Mouse (Mus musculus): Measurements from ENCODE around the gene Apoc1. TPM values are rescaled to one million over a fixed set of nuclear protein-coding genes. Genes with fewer than 3 reads are reported as not detected.

The Apoc1 gene
- 173 and 199 TPM in 2 replicates for polyA plus RNA-seq (2014; fragmentation: Nextera tagmentation; extraction: Ambion mirVana)

- Histone ChIP-seq H3K4me3 (ENCODE audit: low read depth, low read length) (peak within 1 kb of the TSS; percentile 16), H3K36me3 (ENCODE audit: control insufficient read depth, insufficient read depth, low read length) (peaks cover 10% of the 10 kb centered on the region)
- ATAC-seq (replicated peaks; ENCODE audit: low FRiP score), result no peak; the same call in 1 of the 2 replicates
These were observed at the start of gene Apoc1 for GRCm38 (mm10) chr7:19691873-19692865. Gene Apoc1 (minus strand): TSS chr7:19692660.

GRCm38 (mm10) chr7:19741329-19742031, 49.0 kb upstream of the Apoc1 start:
- DNase-seq (ENCODE audit: low spot score) (no peak), ATAC-seq (replicated peaks; ENCODE audit: low FRiP score) (peak; percentile 52)
- peaks cover 20% of the 10 kb centered on the region; the same call in 1 of the 2 replicates for H3K36me3 ChIP-seq (ENCODE audit: control insufficient read depth, insufficient read depth, low read length)
- no peaks in the 10 kb centered on the region for H3K27me3 ChIP-seq (replicated peaks; ENCODE audit: control insufficient read depth, insufficient read depth, low read length)
- 0 out of 2 replicates have a peak overlapping the region, but pooled peaks have one; percentile 22 for H3K9ac ChIP-seq (ENCODE audit: low read depth, low read length)
- no peak overlapping the region for H3K4me3 ChIP-seq (ENCODE audit: low read depth, low read length)
- peak overlapping the region; percentile 23 for H3K27ac ChIP-seq (ENCODE audit: low read depth, low read length)
- WGBS, result 24% methylated on average over 8 of the region's 8 CpGs
- H3K4me2 ChIP-seq, result peak overlapping the region; percentile 21; the same call in 1 of the 2 replicates
- no peaks in the 10 kb centered on the region for H3K9me3 ChIP-seq (ENCODE audit: control insufficient read depth, low read length)
- peaks cover 50% of the 10 kb centered on the region for H3K4me1 ChIP-seq (replicated peaks; ENCODE audit: control insufficient read depth, insufficient read depth, low read length)

More at GRCm38 (mm10) chr7:19691873-19692865, at the start of gene Apoc1:
- Histone ChIP-seq H3K9me3 (ENCODE audit: control insufficient read depth, low read length) (no peaks in the 10 kb centered on the region), H3K4me1 (replicated peaks; ENCODE audit: control insufficient read depth, insufficient read depth, low read length) (peaks cover 41% of the 10 kb centered on the region), H3K4me2 (peak within 1 kb of the TSS; percentile 45), H3K27me3 (replicated peaks; ENCODE audit: control insufficient read depth, insufficient read depth, low read length) (no peaks in the 10 kb centered on the region), H3K9ac (ENCODE audit: low read depth, low read length) (peak within 1 kb of the TSS; percentile 10), H3K27ac (ENCODE audit: low read depth, low read length) (peak within 1 kb of the TSS; percentile 95)
- no peak for DNase-seq (ENCODE audit: low spot score)
- WGBS, result 46% methylated on average over 28 of the region's 28 CpGs

- Histone ChIP-seq H3K4me1 (replicated peaks; ENCODE audit: control insufficient read depth, insufficient read depth, low read length) (peaks cover 49% of the 10 kb centered on the region), H3K9me3 (ENCODE audit: control insufficient read depth, low read length) (no peaks in the 10 kb centered on the region), H3K36me3 (ENCODE audit: control insufficient read depth, insufficient read depth, low read length) (peaks cover 20% of the 10 kb centered on the region; the same call in 1 of the 2 replicates), H3K4me3 (ENCODE audit: low read depth, low read length) (no peak overlapping the region), H3K27ac (ENCODE audit: low read depth, low read length) (no peak overlapping the region), H3K4me2 (no peak overlapping the region), H3K9ac (ENCODE audit: low read depth, low read length) (no peak overlapping the region), H3K27me3 (replicated peaks; ENCODE audit: control insufficient read depth, insufficient read depth, low read length) (no peaks in the 10 kb centered on the region)
- 73% methylated on average over 11 of the region's 11 CpGs for WGBS
- ATAC-seq (replicated peaks; ENCODE audit: low FRiP score) (no peak), DNase-seq (ENCODE audit: low spot score) (no peak)
These were observed 47.8 kb upstream of the Apoc1 start for GRCm38 (mm10) chr7:19740269-19740668.

- Histone ChIP-seq H3K4me2 (no peak overlapping the region), H3K9me3 (ENCODE audit: control insufficient read depth, low read length) (no peaks in the 10 kb centered on the region), H3K4me1 (replicated peaks; ENCODE audit: control insufficient read depth, insufficient read depth, low read length) (peaks cover 39% of the 10 kb centered on the region), H3K4me3 (ENCODE audit: low read depth, low read length) (no peak overlapping the region), H3K27ac (ENCODE audit: low read depth, low read length) (no peak overlapping the region), H3K9ac (ENCODE audit: low read depth, low read length) (no peak overlapping the region), H3K36me3 (ENCODE audit: control insufficient read depth, insufficient read depth, low read length) (peaks cover 20% of the 10 kb centered on the region; the same call in 1 of the 2 replicates), H3K27me3 (replicated peaks; ENCODE audit: control insufficient read depth, insufficient read depth, low read length) (no peaks in the 10 kb centered on the region)
- ATAC-seq (replicated peaks; ENCODE audit: low FRiP score), result no peak
- 81% methylated on average over 3 of the region's 3 CpGs for WGBS
- no peak for DNase-seq (ENCODE audit: low spot score)
These were observed 46.3 kb upstream of the Apoc1 start for GRCm38 (mm10) chr7:19738771-19739170.

- Histone ChIP-seq H3K4me3 (ENCODE audit: low read depth, low read length) (0 out of 2 replicates have a peak overlapping the region, but pooled peaks have one; percentile 21), H3K4me2 (peak overlapping the region; percentile 49), H3K4me1 (replicated peaks; ENCODE audit: control insufficient read depth, insufficient read depth, low read length) (peaks cover 27% of the 10 kb centered on the region), H3K36me3 (ENCODE audit: control insufficient read depth, insufficient read depth, low read length) (peaks cover 27% of the 10 kb centered on the region), H3K27ac (ENCODE audit: low read depth, low read length) (peak overlapping the region; percentile 88), H3K9me3 (ENCODE audit: control insufficient read depth, low read length) (no peaks in the 10 kb centered on the region), H3K27me3 (replicated peaks; ENCODE audit: control insufficient read depth, insufficient read depth, low read length) (no peaks in the 10 kb centered on the region), H3K9ac (ENCODE audit: low read depth, low read length) (peak overlapping the region; percentile 35; the same call in 1 of the 2 replicates)
- ATAC-seq (replicated peaks; ENCODE audit: low FRiP score) (peak; percentile 92), DNase-seq (ENCODE audit: low spot score) (peak; percentile 71)
- 44% methylated on average over 16 of the region's 16 CpGs for WGBS
These were observed 44.1 kb upstream of the Apoc1 start for GRCm38 (mm10) chr7:19736389-19737057.

- Histone ChIP-seq H3K9me3 (ENCODE audit: control insufficient read depth, low read length) (no peaks in the 10 kb centered on the region), H3K27ac (ENCODE audit: low read depth, low read length) (no peak overlapping the region), H3K36me3 (ENCODE audit: control insufficient read depth, insufficient read depth, low read length) (peaks cover 29% of the 10 kb centered on the region), H3K4me2 (no peak overlapping the region), H3K27me3 (replicated peaks; ENCODE audit: control insufficient read depth, insufficient read depth, low read length) (no peaks in the 10 kb centered on the region), H3K4me1 (replicated peaks; ENCODE audit: control insufficient read depth, insufficient read depth, low read length) (peaks cover 19% of the 10 kb centered on the region), H3K4me3 (ENCODE audit: low read depth, low read length) (no peak overlapping the region), H3K9ac (ENCODE audit: low read depth, low read length) (no peak overlapping the region)
- ATAC-seq (replicated peaks; ENCODE audit: low FRiP score) (no peak), DNase-seq (ENCODE audit: low spot score) (no peak)
- 89% methylated on average over 10 of the region's 10 CpGs for WGBS
These were observed 41.8 kb upstream of the Apoc1 start for GRCm38 (mm10) chr7:19734178-19734666.

GRCm38 (mm10) chr7:19726541-19726940, 34.1 kb upstream of the Apoc1 start:
- H3K9me3 ChIP-seq (ENCODE audit: control insufficient read depth, low read length), result 0 out of 2 replicates have a peak, but pooled peaks cover under 1% of the 10 kb centered on the region
- peaks cover 26% of the 10 kb centered on the region for H3K36me3 ChIP-seq (ENCODE audit: control insufficient read depth, insufficient read depth, low read length)
- DNase-seq (ENCODE audit: low spot score) (no peak), ATAC-seq (replicated peaks; ENCODE audit: low FRiP score) (no peak)
- H3K4me2 ChIP-seq, result no peak overlapping the region
- WGBS, result 90% methylated on average over 4 of the region's 4 CpGs
- H3K27me3 ChIP-seq (replicated peaks; ENCODE audit: control insufficient read depth, insufficient read depth, low read length), result no peaks in the 10 kb centered on the region
- 0 out of 2 replicates have a peak, but pooled peaks cover 6% of the 10 kb centered on the region for H3K4me1 ChIP-seq (replicated peaks; ENCODE audit: control insufficient read depth, insufficient read depth, low read length)
- H3K9ac ChIP-seq (ENCODE audit: low read depth, low read length), result no peak overlapping the region
- no peak overlapping the region for H3K4me3 ChIP-seq (ENCODE audit: low read depth, low read length)
- H3K27ac ChIP-seq (ENCODE audit: low read depth, low read length), result no peak overlapping the region

- no peak for ATAC-seq (replicated peaks; ENCODE audit: low FRiP score)
- Histone ChIP-seq H3K4me3 (ENCODE audit: low read depth, low read length) (no peak overlapping the region), H3K4me1 (replicated peaks; ENCODE audit: control insufficient read depth, insufficient read depth, low read length) (0 out of 2 replicates have a peak, but pooled peaks cover 6% of the 10 kb centered on the region), H3K27me3 (replicated peaks; ENCODE audit: control insufficient read depth, insufficient read depth, low read length) (no peaks in the 10 kb centered on the region), H3K4me2 (no peak overlapping the region), H3K9ac (ENCODE audit: low read depth, low read length) (no peak overlapping the region), H3K36me3 (ENCODE audit: control insufficient read depth, insufficient read depth, low read length) (peaks cover 28% of the 10 kb centered on the region), H3K9me3 (ENCODE audit: control insufficient read depth, low read length) (peaks cover 7% of the 10 kb centered on the region), H3K27ac (ENCODE audit: low read depth, low read length) (no peak overlapping the region)
- 93% methylated on average over 12 of the region's 12 CpGs for WGBS
- no peak for DNase-seq (ENCODE audit: low spot score)
These were observed 31.7 kb upstream of the Apoc1 start for GRCm38 (mm10) chr7:19724167-19724566.

All from liver, embryonic 11.5 days (tissue).